Mouse (Mus musculus) heart, embryonic 15.5 days (tissue): Measurements from ENCODE around the gene Aoc1. TPM values are rescaled to one million over a fixed set of nuclear protein-coding genes. Genes with fewer than 3 reads are reported as not detected.

ENCODE experiments used
- ATAC-seq: fragments of 200-750 bp; cut with Nextera tagmentation; replicated peaks from 2 replicates; pipeline ENCODE4 v1.8.0; 2017; ENCODE audit warnings: low read depth, moderate TSS enrichment; ENCODE audit not compliant: insufficient number of reproducible peaks, insufficient read depth, low FRiP score
- H3K27ac ChIP-seq: fragments of 300-500 bp; sonication (generic); 2 replicates; pipeline ENCODE4 v1.5.1; 2015; ENCODE audit warnings: mild to moderate bottlenecking, inconsistent platforms
- H3K27me3 ChIP-seq: fragments of 300-500 bp; sonication (generic); 2 replicates; pipeline ENCODE4 v1.6.1; 2015; ENCODE audit warnings: inconsistent platforms
- H3K36me3 ChIP-seq: fragments of 300-500 bp; sonication (generic); 2 replicates; pipeline ENCODE4 v1.6.1; 2015; ENCODE audit warnings: mild to moderate bottlenecking, inconsistent platforms
- H3K4me1 ChIP-seq: fragments of 300-500 bp; sonication (generic); replicated peaks from 2 replicates; pipeline ENCODE4 v1.6.1; 2015; ENCODE audit warnings: inconsistent platforms
- H3K4me2 ChIP-seq: fragments of 300-500 bp; sonication (generic); 2 replicates; pipeline ENCODE4 v1.6.1; 2015; ENCODE audit warnings: inconsistent platforms, mild to moderate bottlenecking, moderate library complexity
- H3K4me3 ChIP-seq: fragments of 300-500 bp; sonication (generic); 2 replicates; pipeline ENCODE4 v1.5.1; 2015; ENCODE audit warnings: mild to moderate bottlenecking, inconsistent platforms
- H3K9ac ChIP-seq: fragments of 300-500 bp; sonication (generic); 2 replicates; pipeline ENCODE4 v1.6.1; 2015; ENCODE audit warnings: mild to moderate bottlenecking, inconsistent platforms
- H3K9me3 ChIP-seq: fragments of 300-500 bp; sonication (generic); replicated peaks from 2 replicates; pipeline ENCODE4 v1.6.1; 2016; ENCODE audit warnings: inconsistent platforms
- WGBS: fragments of 180-500 bp; shearing (Covaris S2); methylation state at CpG from one replicate; pipeline ENCODE4 v1.1.7; 2015; ENCODE audit warnings: mixed read lengths; 5-methylcytosine and 5-hydroxymethylcytosine counted together
- polyA plus RNA-seq: library from polyadenylated mRNA; unstranded; fragments of >200 nt; fragmentation: Nextera tagmentation; extraction: Ambion mirVana; gene quantifications from 2 replicates; pipeline ENCODE4 v1.2.1, GENCODE M21; 2015

The Aoc1 gene
- polyA plus RNA-seq, 1 experiment from 2014 or later, result not detected

GRCm38 (mm10) chr6:48840371-48840969 is 32.2 kb upstream of the Aoc1 start, which contains the start of gene Tmem176a:
Gene Tmem176a, plus strand, starts transcription at chr6:48840919.
- ATAC-seq, result peak; percentile 32; the same call in 1 of the 2 replicates
- Histone ChIP-seq H3K27me3 (no peaks in the 10 kb centered on the region), H3K9ac (peak within 1 kb of the TSS; percentile 66), H3K4me2 (peak within 1 kb of the TSS; percentile 78), H3K4me3 (peak within 1 kb of the TSS; percentile 61), H3K4me1 (peaks cover 40% of the 10 kb centered on the region), H3K27ac (peak within 1 kb of the TSS; percentile 94), H3K9me3 (no peaks in the 10 kb centered on the region), H3K36me3 (peaks cover 25% of the 10 kb centered on the region; the same call in 1 of the 2 replicates)
- WGBS, result 5% methylated on average over 7 of the region's 7 CpGs

GRCm38 (mm10) chr6:48840973-48841625 is 31.6 kb upstream of the Aoc1 start, which contains the start of gene Tmem176b:
Gene Tmem176b, minus strand, starts transcription at chr6:48841496.
- peaks cover 40% of the 10 kb centered on the region for H3K4me1 ChIP-seq
- peaks cover 19% of the 10 kb centered on the region; the same call in 1 of the 2 replicates for H3K36me3 ChIP-seq
- H3K27me3 ChIP-seq, result no peaks in the 10 kb centered on the region
- peak; percentile 93 for ATAC-seq
- H3K9ac ChIP-seq, result peak within 1 kb of the TSS; percentile 66
- peak within 1 kb of the TSS; percentile 78 for H3K4me2 ChIP-seq
- under 1% methylated on average over 6 of the region's 6 CpGs for WGBS
- H3K27ac ChIP-seq, result peak within 1 kb of the TSS; percentile 94
- no peaks in the 10 kb centered on the region for H3K9me3 ChIP-seq
- H3K4me3 ChIP-seq, result peak within 1 kb of the TSS; percentile 61

- ATAC-seq, result no peak
- H3K9me3 ChIP-seq, result no peaks in the 10 kb centered on the region
- peak overlapping the region; percentile 61 for H3K4me3 ChIP-seq
- WGBS, result 54% methylated on average over 11 of the region's 11 CpGs
- H3K9ac ChIP-seq, result peak overlapping the region; percentile 61; the same call in 1 of the 2 replicates
- peaks cover 16% of the 10 kb centered on the region; the same call in 1 of the 2 replicates for H3K36me3 ChIP-seq
- H3K4me1 ChIP-seq, result peaks cover 40% of the 10 kb centered on the region
- peak overlapping the region; percentile 78 for H3K4me2 ChIP-seq
- H3K27me3 ChIP-seq, result no peaks in the 10 kb centered on the region
- peak overlapping the region; percentile 94 for H3K27ac ChIP-seq
Observed at GRCm38 (mm10) chr6:48842111-48842842, 30.4 kb upstream of the Aoc1 start.

- Histone ChIP-seq H3K27ac (no peak overlapping the region), H3K4me1 (peaks cover 21% of the 10 kb centered on the region), H3K9me3 (no peaks in the 10 kb centered on the region), H3K4me2 (no peak overlapping the region), H3K36me3 (0 out of 2 replicates have a peak, but pooled peaks cover 12% of the 10 kb centered on the region), H3K4me3 (no peak overlapping the region), H3K27me3 (no peaks in the 10 kb centered on the region), H3K9ac (no peak overlapping the region)
- no peak for ATAC-seq
- WGBS, result 64% methylated on average over 4 of the region's 4 CpGs
Observed at GRCm38 (mm10) chr6:48845086-48845485, 27.6 kb upstream of the Aoc1 start.

GRCm38 (mm10) chr6:48851820-48852491 is 20.7 kb upstream of the Aoc1 start:
- H3K4me1 ChIP-seq, result no peaks in the 10 kb centered on the region
- H3K4me2 ChIP-seq, result peak overlapping the region; percentile 83
- H3K9me3 ChIP-seq, result no peaks in the 10 kb centered on the region; the same call in 1 of the 2 replicates
- no peaks in the 10 kb centered on the region for H3K36me3 ChIP-seq
- peak overlapping the region; percentile 53 for H3K9ac ChIP-seq
- 2% methylated on average over 29 of the region's 29 CpGs for WGBS
- H3K4me3 ChIP-seq, result peak overlapping the region; percentile 50
- ATAC-seq, result peak; percentile 47; the same call in 1 of the 2 replicates
- H3K27me3 ChIP-seq, result no peaks in the 10 kb centered on the region
- peak overlapping the region; percentile 82 for H3K27ac ChIP-seq

GRCm38 (mm10) chr6:48854155-48854554 is 18.5 kb upstream of the Aoc1 start:
- H3K27me3 ChIP-seq, result no peaks in the 10 kb centered on the region
- no peaks in the 10 kb centered on the region; the same call in 1 of the 2 replicates for H3K9me3 ChIP-seq
- H3K36me3 ChIP-seq, result no peaks in the 10 kb centered on the region
- no peak overlapping the region for H3K9ac ChIP-seq
- 96% methylated on average over 2 of the region's 2 CpGs for WGBS
- no peak overlapping the region for H3K27ac ChIP-seq
- ATAC-seq, result no peak
- no peak overlapping the region for H3K4me2 ChIP-seq
- H3K4me1 ChIP-seq, result peaks cover 3% of the 10 kb centered on the region; the same call in 1 of the 2 replicates
- no peak overlapping the region for H3K4me3 ChIP-seq

- ATAC-seq, result no peak
- no peaks in the 10 kb centered on the region for H3K27me3 ChIP-seq
- no peak overlapping the region for H3K4me3 ChIP-seq
- peaks cover 9% of the 10 kb centered on the region for H3K4me1 ChIP-seq
- 43% methylated on average over 8 of the region's 8 CpGs for WGBS
- no peak overlapping the region for H3K4me2 ChIP-seq
- no peaks in the 10 kb centered on the region; the same call in 1 of the 2 replicates for H3K9me3 ChIP-seq
- H3K27ac ChIP-seq, result no peak overlapping the region
- no peak overlapping the region for H3K9ac ChIP-seq
- no peaks in the 10 kb centered on the region for H3K36me3 ChIP-seq
Observed at GRCm38 (mm10) chr6:48857613-48858302, 14.9 kb upstream of the Aoc1 start.

- no peaks in the 10 kb centered on the region for H3K36me3 ChIP-seq
- peak overlapping the region; percentile 63 for H3K4me2 ChIP-seq
- no peaks in the 10 kb centered on the region for H3K9me3 ChIP-seq
- no peak overlapping the region for H3K9ac ChIP-seq
- no peak for ATAC-seq
- WGBS, result 13% methylated on average over 23 of the region's 23 CpGs
- H3K4me1 ChIP-seq, result peaks cover 9% of the 10 kb centered on the region
- H3K4me3 ChIP-seq, result peak overlapping the region; percentile 42
- H3K27ac ChIP-seq, result no peak overlapping the region
- H3K27me3 ChIP-seq, result no peaks in the 10 kb centered on the region
Observed at GRCm38 (mm10) chr6:48860130-48860815, 12.4 kb upstream of the Aoc1 start.

- WGBS, result 96% methylated on average over 1 of the region's 1 CpGs
- no peak overlapping the region for H3K4me3 ChIP-seq
- H3K9me3 ChIP-seq, result no peaks in the 10 kb centered on the region
- no peaks in the 10 kb centered on the region for H3K27me3 ChIP-seq
- H3K4me1 ChIP-seq, result peaks cover 9% of the 10 kb centered on the region
- no peak for ATAC-seq
- no peak overlapping the region for H3K27ac ChIP-seq
- no peaks in the 10 kb centered on the region for H3K36me3 ChIP-seq
- peak overlapping the region; percentile 63; the same call in 1 of the 2 replicates for H3K4me2 ChIP-seq
- no peak overlapping the region for H3K9ac ChIP-seq
Observed at GRCm38 (mm10) chr6:48860851-48861250, 11.8 kb upstream of the Aoc1 start.
